Mouse (Mus musculus): Measurements from ENCODE around the gene Ubl4a. TPM values are rescaled to one million over a fixed set of nuclear protein-coding genes. Genes with fewer than 3 reads are reported as not detected.

Ubl4a gene
- total RNA-seq (2023), result 20.9 TPM

GRCm38 (mm10) chrX:74372888-74373549 lies at the start of gene Ubl4a, which contains the start of gene Slc10a3:
Gene Ubl4a (minus strand): TSS chrX:74373218.
Gene Slc10a3 (minus strand): TSS chrX:74373349.

GRCm38 (mm10) chrX:74392535-74393443 lies 19.8 kb upstream of the Ubl4a start, which contains the start of the genes Fam3a and Ikbkg:
Gene Fam3a (minus strand): TSS chrX:74393272.
Gene Ikbkg (plus strand): TSS chrX:74393290.

GRCm38 (mm10) chrX:74353467-74353770 lies 19.6 kb downstream of the Ubl4a start, which contains the start of gene Lage3:
Gene Lage3 (minus strand): TSS chrX:74353618.

GRCm38 (mm10) chrX:74328725-74329161 lies 44.3 kb downstream of the Ubl4a start, which contains the start of gene Plxna3:
Gene Plxna3 (plus strand): TSS chrX:74329066.

Other genes with a start within 250 kb of the Ubl4a start
- gene Opn1mw, start 245.8 kb downstream of the Ubl4a start, total RNA-seq (2023), result not detected
- gene Mecp2, start 237.9 kb downstream of the Ubl4a start, total RNA-seq (2023), result 47.1 TPM
- not detected for gene Tex28, start 205.4 kb downstream of the Ubl4a start, total RNA-seq (2023)
- not detected for gene Tktl1, start 196.0 kb downstream of the Ubl4a start, total RNA-seq (2023)
- gene Flna, start 123.4 kb downstream of the Ubl4a start, total RNA-seq (2023), result 592 TPM
- gene Emd, start 118.5 kb downstream of the Ubl4a start, total RNA-seq (2023), result 82.0 TPM
- gene Rpl10, start 102.4 kb downstream of the Ubl4a start, total RNA-seq (2023), result 710 TPM
- gene Taz, start 91.3 kb downstream of the Ubl4a start, total RNA-seq (2023), result 77.2 TPM
- 8.8 TPM for gene Dnase1l1, start 90.9 kb downstream of the Ubl4a start, total RNA-seq (2023)
- 90.2 TPM for gene Atp6ap1, start 76.1 kb downstream of the Ubl4a start, total RNA-seq (2023)
- 176 TPM for gene Gdi1, start 68.2 kb downstream of the Ubl4a start, total RNA-seq (2023)
- gene Fam50a, start 60.2 kb downstream of the Ubl4a start, total RNA-seq (2023), result 68.6 TPM
- gene Plxna3, start 44.2 kb downstream of the Ubl4a start, total RNA-seq (2023), result 11.0 TPM
- gene Lage3, start 19.6 kb downstream of the Ubl4a start, total RNA-seq (2023), result 27.9 TPM
- 16.1 TPM for gene Slc10a3, start 131 bp upstream of the Ubl4a start, total RNA-seq (2023)
- gene Fam3a, start 20.1 kb upstream of the Ubl4a start, total RNA-seq (2023), result 23.0 TPM
- gene Ikbkg, start 20.1 kb upstream of the Ubl4a start, total RNA-seq (2023), result 58.8 TPM
- 32.9 TPM for gene G6pdx, start 56.0 kb upstream of the Ubl4a start, total RNA-seq (2023)
- gene Gm6880, start 108.2 kb upstream of the Ubl4a start, total RNA-seq (2023), result not detected
- not detected for gene Olfr1326-ps1, start 201.7 kb upstream of the Ubl4a start, total RNA-seq (2023)
- gene Olfr1325, start 219.5 kb upstream of the Ubl4a start, total RNA-seq (2023), result not detected

All from CD8-positive naive resting alpha-beta T cell, adult 57 days (primary cell).